Mouse (Mus musculus) thymus, postnatal 10 days (tissue): ENCODE measurements around the gene Gm44511.
"Not testable (repeated sequence)": the region's sequence is repeated elsewhere in the genome, so short reads cannot be mapped to it uniquely, and the experiment has no call there.

ENCODE experiments used
- DNase-seq, 2 experiments: peaks; one replicate each; pipeline ENCODE4 v3.0.0; 2021; ENCODE audit warnings: low spot score in 2 of 2

Gene Gm44511

DNA sequence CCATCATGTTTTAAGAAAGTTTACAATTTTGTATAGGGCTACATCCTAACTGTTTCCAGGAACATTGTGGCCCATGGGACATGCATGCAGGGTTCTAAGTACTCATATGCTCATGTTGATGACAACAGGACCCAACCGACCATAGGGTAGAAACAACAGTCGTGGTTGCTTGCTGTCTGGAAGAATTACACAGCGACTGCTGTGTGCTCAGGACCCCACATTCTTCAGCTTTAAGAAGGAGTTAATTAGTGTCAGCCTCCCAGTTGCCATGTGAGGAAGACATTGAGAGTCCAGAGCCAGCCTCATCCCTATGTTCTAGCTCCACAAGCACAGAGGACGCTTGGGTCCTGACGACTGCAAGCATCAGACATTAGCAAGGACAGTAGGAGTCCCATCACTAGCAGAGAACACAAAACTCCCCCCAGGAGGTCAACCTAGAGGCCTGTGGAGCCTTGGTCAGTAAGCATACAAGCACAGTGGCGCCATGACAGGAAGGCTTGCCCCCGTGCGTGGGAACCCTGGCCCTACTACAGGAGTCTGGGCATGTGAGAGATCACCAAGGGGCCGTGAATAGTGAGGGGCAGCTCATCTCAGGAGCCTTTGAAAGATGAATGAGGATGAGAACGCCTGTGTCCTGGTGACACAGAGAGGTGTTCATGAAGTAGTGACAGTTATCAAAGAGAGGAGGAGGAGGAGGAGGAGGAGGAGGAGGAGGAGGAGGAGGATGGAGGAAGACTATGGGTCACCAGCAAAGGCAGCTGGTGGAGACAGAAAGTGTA, 63.0 kb downstream of the Gm44511 start:
- not testable (repeated sequence) for DNase-seq

DNA sequence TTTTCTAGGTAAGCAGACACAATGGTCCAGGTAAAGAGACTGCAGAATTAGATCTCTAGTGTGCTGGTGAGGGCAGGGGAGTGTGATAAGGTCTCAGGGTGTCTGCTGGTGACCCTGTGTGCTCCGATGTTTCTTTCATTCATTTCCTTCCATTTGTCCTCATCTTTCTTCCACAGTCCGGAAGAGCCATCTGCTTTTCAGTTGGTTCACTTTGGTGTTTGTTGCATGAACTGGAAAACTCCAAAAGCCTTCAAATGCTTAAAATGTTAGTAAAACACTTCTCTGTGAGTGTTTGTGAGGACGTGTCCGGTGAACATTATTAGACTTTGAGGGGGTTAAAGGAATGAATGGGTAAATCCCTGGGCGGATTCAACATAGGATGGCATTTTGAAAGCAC, 65.0 kb downstream of the Gm44511 start:
- DNase-seq, result no peak

DNA sequence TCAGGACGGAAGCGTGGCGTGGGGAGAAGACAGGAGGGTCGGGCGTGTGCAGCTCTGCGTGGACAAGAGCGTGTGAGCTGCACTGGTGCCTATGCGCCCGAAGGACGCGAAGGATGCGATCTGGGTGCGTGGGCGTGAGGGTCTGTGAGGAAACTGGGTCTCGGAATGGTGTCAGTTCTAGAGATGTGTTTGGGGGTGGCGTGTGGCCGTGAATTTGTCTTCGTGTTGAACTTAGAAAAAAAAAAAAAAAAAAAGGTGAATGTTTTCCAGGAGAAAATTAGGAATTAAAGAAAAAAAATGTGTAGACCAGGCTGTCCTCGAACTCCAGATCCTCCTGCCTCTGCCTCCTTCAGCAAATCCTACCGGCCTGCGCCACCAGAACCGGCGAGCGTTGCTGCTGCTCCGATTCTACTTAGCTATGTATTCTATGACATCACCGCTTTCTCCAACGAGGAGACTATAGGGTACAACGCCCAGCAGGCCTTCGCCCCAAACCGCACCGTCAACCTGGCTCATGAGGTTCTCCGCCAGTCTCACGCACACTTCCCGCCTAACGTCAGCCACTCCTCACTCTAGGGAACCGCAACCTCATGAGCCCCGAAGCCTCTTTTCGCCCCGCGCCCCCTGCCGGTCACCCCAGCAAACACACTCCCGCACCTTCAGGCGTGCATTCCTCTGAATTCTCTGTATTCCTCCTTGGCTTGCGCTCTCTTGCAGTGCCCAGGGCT, 65.5 kb downstream of the Gm44511 start:
- peak; percentile 76 to 92 for DNase-seq

DNA sequence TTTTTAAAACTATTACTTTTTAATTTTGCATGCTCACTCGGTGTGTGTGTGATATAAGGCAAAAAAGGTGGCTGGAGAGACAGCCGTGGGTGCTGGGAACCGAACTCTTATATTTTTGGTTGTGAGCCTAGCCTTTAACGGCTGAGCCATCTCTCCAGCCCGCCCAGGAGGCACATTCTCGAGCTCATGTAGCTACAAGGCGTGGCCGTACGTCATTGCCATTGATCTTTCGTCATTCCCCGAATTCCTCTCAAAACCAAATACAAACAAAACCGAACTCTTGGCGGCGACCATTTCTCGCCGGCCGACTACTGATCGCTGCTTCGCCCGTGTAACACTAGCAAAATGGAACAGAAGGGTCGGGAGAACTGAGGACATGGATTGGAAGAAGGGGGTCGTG, 66.1 kb downstream of the Gm44511 start:
- peak; percentile 81 to 91 for DNase-seq

DNA sequence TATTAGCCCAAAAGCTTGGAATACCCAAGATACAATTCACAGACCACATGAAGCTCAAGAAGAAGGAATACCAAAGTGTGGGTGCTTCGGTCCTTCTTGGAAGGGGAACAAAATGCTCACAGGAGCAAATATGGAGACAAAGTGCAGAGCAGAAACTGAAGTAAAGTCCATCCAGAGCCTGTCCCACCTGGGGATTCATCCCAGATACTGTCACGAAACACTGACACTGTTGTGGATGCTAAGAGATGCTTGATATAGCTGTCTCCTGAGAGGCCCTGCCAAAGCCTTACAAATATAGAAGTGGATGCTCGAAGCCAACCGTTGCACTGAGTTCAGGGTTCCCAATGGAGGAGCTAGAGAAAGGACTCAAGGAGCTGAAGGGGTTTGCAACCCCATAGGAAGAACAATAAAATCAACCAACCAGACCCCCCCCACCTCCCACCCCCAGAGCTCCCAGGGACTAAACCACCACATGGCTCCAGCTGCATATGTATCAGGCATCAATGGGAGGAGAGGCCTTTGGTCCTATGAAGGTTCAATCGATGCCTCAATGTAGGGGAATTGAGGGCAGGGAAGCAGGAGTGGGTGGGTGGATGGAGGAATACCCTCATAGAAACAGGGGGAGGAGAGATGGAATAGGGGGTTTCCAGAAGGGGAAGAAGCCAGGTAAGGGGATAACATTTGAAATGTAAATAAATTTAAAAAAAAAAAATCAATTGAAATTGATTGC, 66.7 kb downstream of the Gm44511 start:
- no peak for DNase-seq

DNA sequence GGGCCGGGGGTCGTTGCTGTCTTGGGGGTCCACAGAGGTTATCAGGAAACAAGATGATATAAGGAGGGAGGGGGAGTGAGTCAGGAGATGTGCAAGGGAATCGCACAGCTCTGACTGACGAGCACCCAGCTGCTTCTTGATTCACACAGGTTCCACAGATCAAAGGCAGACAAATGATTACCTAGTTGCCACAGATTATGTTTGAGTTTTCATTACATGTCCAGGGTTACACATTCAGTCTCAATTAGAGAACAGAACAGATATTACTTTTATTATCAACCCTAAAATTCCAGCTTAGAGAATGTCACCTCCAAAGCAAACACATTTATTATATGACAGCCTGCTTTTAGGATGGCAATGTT, 70.7 kb downstream of the Gm44511 start:
- DNase-seq, result not testable (repeated sequence)

DNA sequence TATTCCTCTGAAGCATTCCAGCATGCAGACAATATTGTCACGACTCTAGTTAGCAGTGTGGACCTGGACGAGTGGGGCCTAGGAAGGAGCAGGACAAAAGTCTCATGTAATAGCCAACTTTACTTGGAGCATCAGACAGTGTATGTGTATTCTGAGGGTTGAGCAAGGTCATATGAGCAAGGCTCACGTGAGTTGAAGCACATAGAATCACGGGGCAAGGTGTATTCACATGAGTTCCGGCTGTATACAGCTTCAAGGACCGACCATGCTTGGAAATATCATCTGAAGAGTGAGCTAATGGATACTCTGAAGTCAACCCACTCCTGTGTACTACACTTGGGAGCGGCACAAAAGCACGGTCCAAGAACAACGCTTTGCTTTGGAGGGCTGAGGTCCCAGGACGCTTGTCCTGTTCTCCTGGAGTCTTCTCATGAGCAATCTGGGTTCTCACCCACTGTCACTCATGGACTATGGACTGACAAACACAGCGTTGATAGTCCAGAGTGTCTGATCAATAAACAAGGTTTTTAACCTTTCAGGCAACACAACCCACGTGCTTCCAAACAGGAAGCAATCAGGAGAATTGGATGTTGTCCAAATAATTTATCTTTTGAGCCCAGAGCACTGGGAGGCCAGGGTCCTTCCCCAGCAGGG, 71.2 kb downstream of the Gm44511 start:
- DNase-seq, result not testable (repeated sequence)

DNA sequence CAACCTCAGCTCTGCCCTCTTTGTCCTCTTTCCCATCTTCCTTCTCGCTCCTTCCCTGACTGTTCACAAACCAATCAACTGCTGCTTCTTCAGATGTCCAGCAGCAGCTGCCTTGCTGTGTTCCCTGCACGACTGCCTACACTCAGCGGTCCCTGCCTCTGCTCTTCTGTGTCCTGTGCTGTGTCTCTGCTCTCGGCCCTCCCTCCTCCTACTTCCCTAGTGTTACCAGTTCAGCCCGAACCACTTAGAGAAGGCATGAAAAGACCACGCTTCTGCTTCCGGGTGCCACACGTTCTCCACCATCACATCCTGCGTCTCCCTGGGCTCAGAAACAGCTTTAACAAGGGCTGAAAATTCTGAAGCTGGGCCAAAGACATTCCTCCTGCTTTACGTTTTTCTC, 71.8 kb downstream of the Gm44511 start:
- not testable (repeated sequence) for DNase-seq

DNA sequence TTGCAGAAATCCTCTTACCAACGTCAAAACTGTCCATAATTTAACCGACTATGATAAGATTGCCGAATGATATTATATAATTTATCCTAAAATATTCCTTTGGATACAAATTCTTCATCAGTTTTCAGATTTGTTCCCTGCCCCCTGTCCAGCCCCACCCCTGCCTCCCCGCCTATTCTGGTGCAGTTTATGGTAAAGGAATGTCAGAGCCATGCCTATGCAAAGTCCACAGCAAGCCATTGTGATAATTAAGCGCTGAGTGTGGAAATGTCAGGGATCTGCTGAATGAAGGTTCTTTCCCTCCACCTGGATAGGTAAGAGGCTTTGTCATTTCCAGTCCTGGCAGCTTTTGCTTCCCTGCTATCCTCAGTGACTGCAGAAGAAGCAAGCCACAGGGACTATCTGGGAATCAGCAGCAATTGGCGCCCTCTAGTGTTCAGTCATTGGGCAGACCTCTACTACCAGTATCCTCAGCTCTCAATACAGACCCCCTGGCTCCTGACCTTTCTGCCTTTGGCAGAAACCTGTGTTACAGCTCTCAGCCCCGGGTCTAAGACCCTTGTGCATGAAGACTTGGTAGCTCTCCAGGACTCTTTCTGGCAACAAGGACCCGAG, 72.4 kb downstream of the Gm44511 start:
- DNase-seq, result peak; percentile 43 to 71

DNA sequence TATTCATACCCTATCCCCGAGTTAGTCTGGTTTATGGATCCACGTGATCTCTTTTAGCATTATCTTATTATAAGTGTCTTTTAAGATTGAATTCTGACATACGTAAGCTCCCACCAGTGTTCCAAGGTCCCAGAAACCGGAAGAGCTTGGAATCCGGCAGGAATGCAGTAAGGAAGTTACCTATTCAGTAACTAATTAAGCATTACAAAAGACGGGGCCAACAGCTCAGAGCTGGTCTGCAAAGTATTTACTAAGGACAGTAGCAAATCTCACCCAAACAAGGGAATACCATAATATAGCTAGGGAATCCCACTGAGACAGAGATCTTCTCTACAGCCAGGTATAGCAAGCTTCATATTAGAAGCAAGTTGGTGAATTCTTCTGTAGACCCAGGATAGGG, 79.1 kb downstream of the Gm44511 start:
- DNase-seq, result not testable (repeated sequence)

DNA sequence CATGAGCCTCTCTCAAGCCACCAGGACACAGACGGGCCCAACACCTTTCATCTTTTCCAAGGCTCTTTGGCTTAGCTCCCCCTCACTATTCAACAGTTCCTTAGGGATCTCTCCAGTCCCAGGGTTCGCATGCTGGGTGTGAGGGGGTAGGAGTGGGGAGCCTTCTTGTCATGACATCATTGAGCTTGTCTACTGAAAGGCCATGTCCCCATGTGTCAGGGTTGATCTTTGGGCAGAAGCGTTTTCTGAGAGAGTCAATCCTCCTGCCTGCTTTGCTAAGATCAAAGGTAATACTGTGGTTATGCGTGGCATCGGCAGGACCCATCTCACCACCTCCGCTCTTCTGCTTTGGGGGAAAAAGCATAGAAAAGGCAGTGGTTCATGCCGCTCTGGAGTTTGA, 88.7 kb downstream of the Gm44511 start:
- no peak for DNase-seq

DNA sequence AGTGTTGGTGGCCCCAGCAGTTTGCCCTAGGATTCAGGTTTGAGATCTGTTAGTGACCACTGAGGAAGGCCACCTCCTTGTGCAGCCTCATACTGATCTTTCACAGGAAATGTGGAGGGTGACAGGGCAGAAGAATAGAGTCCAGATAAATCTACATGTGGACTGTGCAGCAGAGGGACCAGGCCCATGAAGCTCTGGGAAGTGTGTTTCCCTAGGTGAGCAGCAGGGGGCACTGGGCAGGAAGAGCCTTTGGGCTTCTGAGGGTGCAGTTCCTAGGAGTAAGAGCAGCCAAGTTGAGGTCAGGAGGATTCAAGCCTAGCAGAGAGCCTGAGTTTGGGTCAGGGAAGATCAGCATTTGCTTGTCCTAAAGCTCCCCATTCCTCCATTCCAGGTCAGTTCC, 90.0 kb downstream of the Gm44511 start:
- DNase-seq, result peak in 1 of 2 experiments; percentile 57

DNA sequence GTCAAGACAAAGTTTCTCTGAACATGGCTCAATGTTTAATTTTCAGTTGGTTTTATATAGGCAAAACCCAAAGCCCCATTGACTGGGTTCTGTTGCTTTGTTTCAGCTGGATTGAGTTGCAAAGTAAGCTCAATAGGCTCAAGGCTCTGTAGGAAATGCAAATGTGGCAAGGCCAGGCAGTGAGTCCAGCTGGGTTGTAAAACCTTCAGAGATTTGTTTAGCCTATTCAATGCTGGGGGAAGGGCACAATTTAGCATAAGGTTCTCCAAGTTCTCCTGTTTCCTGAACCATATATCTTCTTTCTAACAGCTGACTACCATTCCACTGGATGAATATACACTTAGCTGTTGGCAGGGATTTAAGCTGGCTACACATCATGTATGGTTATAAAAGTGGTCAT, 91.2 kb downstream of the Gm44511 start:
- DNase-seq, result no peak

DNA sequence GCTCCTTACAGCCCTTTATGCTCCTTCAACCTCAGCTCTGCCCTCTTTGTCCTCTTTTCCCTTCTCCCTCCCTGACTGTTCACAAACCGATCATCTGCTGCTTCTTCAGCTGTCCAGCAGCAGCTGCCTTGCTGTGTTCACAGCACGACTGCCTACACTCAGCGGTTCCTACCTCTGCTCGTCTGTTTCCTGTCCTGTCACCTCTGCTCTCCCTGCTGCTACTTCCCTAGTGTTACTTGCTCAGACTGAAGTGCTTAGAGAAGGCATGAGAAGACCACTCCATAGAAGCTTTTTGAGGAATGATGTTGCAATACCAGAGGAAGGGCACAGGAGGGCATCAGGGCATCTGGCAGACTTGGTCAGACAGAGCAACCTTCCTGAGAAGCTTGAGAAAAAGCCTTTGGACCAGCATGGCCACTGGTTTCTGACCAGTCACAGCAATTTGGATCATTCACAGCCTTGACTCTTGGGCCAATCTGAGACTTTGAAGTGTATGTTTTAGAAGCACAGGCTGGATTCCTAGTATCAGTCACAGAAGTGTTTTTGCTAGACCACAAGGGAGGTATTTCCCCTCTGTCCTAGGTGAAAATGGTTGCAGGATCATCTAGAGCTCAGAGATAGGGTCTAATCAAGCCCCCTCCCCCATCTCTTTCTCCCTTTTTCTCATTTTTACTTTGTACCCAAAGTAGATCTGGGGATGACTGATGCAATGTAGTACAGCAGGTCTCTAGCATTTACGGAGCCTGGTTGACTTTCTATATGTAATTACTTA, 92.0 kb downstream of the Gm44511 start:
- no peak for DNase-seq

DNA sequence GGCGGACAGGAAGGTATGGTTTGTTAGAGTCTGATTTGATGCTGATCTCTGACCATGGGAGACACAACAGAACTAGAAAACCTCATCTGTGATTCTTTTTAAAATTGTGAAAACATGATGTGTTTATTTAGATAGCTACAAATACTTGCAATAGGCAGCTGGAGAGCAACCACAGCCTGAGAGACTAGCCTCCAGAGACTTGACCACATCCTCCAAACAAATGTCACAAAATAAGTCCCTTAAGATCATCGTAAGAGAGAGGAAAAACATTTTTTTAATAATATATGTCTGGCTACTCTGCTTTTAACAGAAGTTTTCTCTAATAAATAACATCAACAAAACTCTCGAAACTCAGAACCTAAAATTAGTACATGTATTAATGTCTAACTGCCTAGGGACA, 94.1 kb downstream of the Gm44511 start:
- no peak for DNase-seq
